Mouse (Mus musculus): ENCODE measurements around the gene Kat2a.

DNA sequence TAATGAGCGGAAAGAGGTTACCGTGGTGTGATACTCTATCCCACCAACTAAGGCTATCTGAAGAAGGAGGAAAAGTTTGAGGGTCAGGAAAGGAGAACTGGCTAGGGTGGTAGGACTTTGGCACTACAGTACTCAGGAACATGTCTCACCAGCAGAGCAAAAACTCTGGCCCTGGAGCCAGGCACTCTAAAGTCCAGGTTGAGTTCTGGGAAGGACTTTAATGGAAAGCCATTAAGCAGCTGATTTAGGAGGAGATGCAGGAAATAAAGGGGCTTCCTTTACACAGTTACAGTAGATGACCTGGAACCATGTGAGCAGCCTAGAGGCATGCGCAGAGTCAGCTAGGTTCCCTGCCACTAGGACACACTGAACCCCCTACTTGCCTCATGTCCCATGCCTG is 14.9 kb upstream of the Kat2a start:
- TF ChIP-seq CTCF (IDR thresholded peaks at IDR 0.05; ENCODE audit: low read depth) (no peak), EP300 (IDR thresholded peaks at IDR 0.05; ENCODE audit: low read depth) (no peak)

All from liver, embryonic 14.5 days (tissue).